Mouse (Mus musculus) v-Abl transformed pro-B cells (cell line): ENCODE data around the gene Cct7.

ENCODE experiments used
- in situ Hi-C, 2 experiments: fragments of 400-800 bp; cut with MboI; formaldehyde crosslinking; loops; one replicate each; pipeline ENCODE4 v1.15.1; 2025; ENCODE audit not compliant: unreplicated experiment in 2 of 2

The Cct7 gene

GRCm38 (mm10) chr6:85490252-85490651, 38.9 kb downstream of the Cct7 start:
- in situ Hi-C loops, result no loop called here

GRCm38 (mm10) chr6:85491606-85492005, 40.3 kb downstream of the Cct7 start:
- in situ Hi-C loops, result no loop called here

GRCm38 (mm10) chr6:85496976-85497375, 45.7 kb downstream of the Cct7 start:
- in situ Hi-C loops, result no loop called here

GRCm38 (mm10) chr6:85498147-85498546, 46.8 kb downstream of the Cct7 start:
- in situ Hi-C loops, result no loop called here

- in situ Hi-C loops, result no loop called here
Measured at GRCm38 (mm10) chr6:85500416-85500815, 49.1 kb downstream of the Cct7 start.

GRCm38 (mm10) chr6:85501571-85502102, 50.3 kb downstream of the Cct7 start:
- in situ Hi-C loops, result no loop called here

- in situ Hi-C loops, result no loop called here
Measured at GRCm38 (mm10) chr6:85502103-85502910, 51.0 kb downstream of the Cct7 start.

GRCm38 (mm10) chr6:85502911-85503250, 51.6 kb downstream of the Cct7 start, which contains the start of gene Fbxo41:
TSS of gene Fbxo41 (minus strand) at chr6:85502994.
- in situ Hi-C loops, result no loop called here

GRCm38 (mm10) chr6:85504908-85505307, 53.6 kb downstream of the Cct7 start:
- in situ Hi-C loops, result no loop called here

GRCm38 (mm10) chr6:85508602-85509001, 57.3 kb downstream of the Cct7 start:
- in situ Hi-C loops, result no loop called here

GRCm38 (mm10) chr6:85510476-85510875, 59.2 kb downstream of the Cct7 start:
- in situ Hi-C loops, result no loop called here

GRCm38 (mm10) chr6:85511286-85512055, 60.2 kb downstream of the Cct7 start:
- in situ Hi-C loops, result no loop called here

GRCm38 (mm10) chr6:85512056-85512440, 60.7 kb downstream of the Cct7 start:
- in situ Hi-C loops, result no loop called here

- in situ Hi-C loops, result no loop called here
Measured at GRCm38 (mm10) chr6:85512577-85513530, 61.5 kb downstream of the Cct7 start.

- in situ Hi-C loops, result no loop called here
Measured at GRCm38 (mm10) chr6:85513531-85513910, 62.2 kb downstream of the Cct7 start, which contains the start of gene Egr4. TSS of gene Egr4 (minus strand) at chr6:85513589.

- in situ Hi-C loops, result no loop called here
Measured at GRCm38 (mm10) chr6:85515941-85516340, 64.6 kb downstream of the Cct7 start.
